Mouse (Mus musculus) heart, postnatal 10 days (tissue): Measurements from ENCODE around the gene Sema4d. TPM values are rescaled to one million over a fixed set of nuclear protein-coding genes. Genes with fewer than 3 reads are reported as not detected.

Experiments used
- DNase-seq, 2 experiments: peaks; one replicate each; pipeline ENCODE4 v3.0.0; 2021
- intact Hi-C: fragments of 180-260 bp; cut with DNase I; formaldehyde crosslinking; loops from one replicate; pipeline ENCODE4 v1.15.1; 2025
- total RNA-seq, 2 experiments: library from RNA; stranded (reverse); gene quantifications; 2 replicates each; pipeline ENCODE4 v1.2.3; 2021

Gene Sema4d
- total RNA-seq, 2 experiments from 2014 or later, result 69.1 to 79.5 TPM

DNA sequence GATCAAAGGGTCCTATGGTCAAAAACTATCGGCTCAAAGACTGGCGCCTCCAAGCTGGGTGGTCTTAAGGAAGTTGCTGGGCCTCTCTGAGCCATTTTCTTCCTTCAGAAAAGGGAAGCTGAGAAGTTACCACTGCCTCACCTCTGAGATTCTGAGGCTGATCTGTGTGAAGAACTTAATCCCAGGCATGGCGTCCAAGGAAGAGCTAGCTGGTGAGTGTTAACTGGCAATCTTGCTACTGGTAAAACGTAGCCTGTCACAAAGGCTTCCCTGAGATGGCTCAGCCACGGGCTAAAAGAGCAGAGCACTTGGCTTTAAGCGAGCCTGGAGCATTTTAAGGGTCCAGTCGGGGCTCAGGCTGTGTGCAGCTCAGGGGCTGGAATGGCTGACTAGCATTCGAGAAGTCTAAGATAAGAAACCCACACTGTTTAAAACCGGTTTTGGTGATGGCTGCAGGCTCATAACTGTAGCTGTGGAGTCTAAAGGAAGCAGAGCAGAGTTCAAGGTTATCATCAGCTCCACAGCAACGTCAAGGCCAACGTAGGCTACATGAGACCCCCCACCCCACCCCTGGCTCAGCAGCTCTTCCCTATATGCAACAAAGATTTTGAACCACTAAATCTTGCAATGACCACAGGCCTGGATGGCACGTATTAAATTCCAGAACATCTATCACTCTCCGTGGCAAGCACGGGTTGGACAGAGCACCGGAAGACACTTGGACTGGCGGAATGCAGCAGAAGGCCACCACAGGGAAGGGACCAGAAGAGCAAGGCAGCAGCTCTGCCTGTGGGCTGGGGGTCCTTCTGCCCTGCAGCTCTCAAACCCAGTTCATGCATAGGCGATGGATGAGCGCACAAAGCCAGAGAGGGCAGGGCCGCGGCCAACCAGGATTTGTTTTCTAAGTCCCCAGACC, 56.3 kb downstream of the Sema4d start:
- intact Hi-C loops, result no loop called here
- DNase-seq, result no peak

DNA sequence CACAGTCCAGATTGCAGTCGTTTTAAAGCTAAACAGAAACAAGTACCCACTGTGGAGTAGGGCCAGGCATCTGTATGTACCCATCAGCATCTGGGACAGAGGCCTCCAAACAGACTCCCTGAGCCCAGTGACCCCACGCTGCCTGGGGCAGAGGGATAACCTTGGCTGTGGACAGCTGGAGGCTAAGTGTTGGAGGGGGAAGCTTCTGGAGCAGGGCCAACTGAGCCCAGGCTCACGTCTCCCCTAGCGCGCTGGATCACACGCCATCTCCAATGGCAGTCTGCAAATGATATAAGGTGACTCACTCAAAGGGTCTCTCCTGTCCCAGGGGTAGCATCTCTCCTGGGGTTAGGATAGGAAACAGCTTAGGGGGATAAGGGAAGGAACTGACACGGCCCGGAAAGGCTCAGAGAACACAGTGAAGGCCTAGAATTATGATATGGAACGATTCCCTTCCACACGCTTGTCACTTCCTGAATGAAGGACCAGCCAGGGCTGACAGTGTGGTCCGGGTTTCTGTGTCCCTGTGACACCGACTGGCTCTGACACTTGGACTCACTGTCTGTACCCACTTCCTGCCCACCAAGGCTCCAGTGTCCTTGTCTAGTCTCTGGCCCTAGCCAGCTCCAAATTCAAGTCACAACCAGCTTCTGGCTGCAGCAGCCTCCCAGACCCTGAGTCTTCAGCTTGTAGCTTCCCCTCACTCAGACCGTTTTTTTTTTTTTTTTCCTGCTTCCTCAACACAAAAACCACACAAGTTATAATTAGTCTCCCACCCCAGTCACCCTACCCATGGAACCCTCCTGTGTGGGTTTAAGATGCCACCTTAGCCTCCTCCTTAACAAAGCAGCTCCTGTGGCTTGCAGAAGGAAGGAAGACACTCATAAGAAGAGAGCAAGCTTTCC, 57.3 kb downstream of the Sema4d start:
- no peak for DNase-seq

DNA sequence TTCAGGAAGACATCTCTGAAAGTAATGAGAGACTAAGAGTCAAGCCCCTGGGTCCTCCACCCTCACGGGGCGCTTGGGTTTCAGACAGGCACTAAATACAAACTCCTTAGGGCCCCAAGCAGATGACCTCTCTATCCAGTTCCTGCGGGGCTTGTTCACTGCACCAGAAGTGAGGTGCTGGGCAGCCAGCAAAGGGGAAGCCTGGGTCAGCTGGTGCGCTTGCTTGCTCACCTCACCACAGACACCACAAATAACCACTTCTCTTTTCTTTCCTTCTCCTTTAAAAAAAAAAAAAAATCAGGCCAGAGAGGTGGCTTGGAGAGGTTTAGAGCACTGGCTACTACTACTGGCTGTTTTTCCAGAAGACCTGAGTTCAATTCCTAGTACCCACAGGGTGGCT, 59.0 kb downstream of the Sema4d start:
- DNase-seq, result no peak
- intact Hi-C loops, result no loop called here

More for the DNA sequence above, 57.3 kb downstream of the Sema4d start:
- intact Hi-C loops, result no loop called here

DNA sequence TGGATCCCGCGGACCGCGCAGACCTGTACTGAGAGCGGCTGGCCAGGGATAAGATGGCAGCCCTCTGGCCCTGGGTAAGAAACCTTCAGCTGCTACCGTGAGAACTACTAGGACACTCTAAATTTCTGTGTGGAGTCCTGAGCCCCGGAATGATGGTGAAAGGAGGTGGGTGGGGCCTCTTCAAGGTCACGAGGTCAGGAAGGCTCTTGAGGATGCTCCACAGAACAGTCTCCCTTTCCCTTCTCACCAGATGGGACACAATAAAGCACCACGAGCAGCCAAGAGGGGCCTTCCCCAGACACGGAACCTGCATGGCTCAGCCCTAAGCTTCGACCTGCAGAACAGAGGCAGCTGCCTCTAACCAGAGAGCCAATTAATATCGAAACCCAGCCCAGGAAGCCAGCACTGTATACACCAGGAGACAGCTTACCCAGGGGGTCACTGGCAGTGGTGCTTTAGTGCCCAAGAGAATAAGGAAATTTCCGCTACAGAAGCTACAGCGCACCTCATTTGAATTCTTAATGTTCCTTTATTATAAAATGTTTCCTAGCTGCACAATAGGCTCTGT, 61.4 kb downstream of the Sema4d start:
- intact Hi-C loops, result no loop called here
- no peak for DNase-seq

DNA sequence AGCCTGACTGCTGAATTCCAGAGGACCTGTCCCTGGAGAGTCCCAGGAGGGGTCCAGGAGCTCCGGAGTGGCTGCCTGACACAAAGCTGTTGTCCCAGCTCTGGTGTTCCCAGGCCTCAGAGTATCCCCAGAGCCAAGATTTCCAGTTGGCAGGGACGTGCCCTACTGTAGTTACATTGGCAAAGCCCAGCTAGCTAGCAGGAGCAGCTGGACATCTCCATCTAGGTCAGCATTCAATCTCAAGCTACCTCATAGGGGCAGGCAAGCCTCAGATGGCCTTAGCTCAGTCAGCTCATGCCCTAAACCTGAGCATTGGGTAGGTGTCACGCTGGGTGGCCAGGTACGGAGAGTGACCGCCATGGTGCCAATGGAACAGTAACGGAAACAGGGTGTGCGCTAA, 62.1 kb downstream of the Sema4d start:
- intact Hi-C loops, result no loop called here

DNA sequence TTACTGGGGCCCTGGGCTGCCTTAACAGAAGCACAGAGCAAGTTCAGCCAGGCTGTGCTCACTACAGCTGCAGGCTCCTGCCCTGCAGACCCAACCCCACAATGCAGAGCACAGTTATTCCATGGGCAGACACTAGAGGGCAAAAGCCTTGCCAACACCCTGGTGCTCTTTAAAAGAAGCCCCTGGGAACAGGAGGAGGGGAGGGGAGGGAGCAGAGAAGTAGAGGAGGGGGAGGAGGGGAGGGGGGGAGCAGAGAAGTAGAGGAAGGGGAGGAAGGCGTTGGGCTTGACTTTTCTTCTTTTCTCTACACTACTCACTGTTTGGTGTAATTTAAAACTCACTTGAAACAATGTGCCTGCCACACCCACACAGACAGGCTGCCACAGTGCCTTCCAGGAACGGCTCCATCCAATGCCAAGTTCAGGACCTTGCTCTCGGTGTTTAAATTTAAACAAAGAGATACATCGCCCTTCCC, 63.6 kb downstream of the Sema4d start:
- intact Hi-C loops, result loop anchor here (5.0 kb wide), 1 partner anchor 62 kb away; the partner anchor contains the start of gene Sema4d
- DNase-seq, result no peak

More for the DNA sequence above, 62.1 kb downstream of the Sema4d start:
- peak in 1 of 2 experiments; percentile 51 for DNase-seq

DNA sequence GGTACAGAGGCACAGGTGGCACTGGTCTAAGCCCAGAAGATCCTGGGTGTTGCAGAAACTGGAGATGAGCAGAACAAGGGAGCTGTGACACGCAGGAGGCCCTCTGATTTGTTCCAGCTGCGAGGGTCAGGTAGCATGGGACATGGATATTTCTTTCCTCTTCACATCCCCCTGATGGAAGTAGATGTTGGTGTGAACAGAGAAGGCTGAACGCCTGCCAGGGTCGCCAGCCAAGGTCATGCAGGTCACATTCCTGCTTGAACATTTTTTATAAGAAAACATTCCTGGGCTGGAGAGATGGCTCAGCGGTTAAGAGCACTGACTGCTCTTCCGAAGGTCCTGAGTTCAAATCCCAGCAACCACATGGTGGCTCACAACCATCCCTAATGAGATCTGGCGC, 66.2 kb downstream of the Sema4d start:
- no peak for DNase-seq
- intact Hi-C loops, result loop anchor here (5.0 kb wide), 1 partner anchor 65 kb away; the partner anchor contains the start of gene Sema4d

DNA sequence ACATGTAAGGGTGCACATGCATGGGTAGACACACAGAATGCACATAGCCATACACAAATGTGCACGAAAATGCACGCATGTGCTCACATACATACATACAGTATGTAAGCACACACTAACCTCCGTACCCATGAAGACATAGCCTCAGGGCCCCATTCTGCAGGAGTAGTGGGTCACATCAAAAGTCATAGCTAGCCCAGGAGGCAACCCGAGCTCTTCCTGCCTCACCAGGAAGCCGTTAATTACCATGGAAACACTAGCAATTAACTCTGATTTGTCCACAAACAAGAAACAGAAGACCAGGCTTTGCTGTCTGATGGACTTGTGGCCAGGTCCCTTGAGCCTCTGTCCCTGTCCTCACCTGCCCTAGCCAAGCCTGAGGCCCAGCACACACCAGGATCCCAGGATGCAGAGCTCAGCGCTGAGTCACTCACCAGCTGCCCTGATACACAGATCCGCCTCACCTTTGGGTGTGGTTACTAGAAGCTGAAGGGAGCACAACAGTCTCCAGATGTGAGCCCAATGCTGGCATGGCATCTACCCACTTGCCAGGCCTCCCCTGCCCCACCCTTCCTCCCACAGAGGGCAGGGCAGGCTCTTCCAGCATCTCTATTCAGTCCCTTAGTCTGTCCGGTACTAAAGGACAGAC, 67.5 kb downstream of the Sema4d start:
- intact Hi-C loops, result loop anchor here (5.0 kb wide), 1 partner anchor 66 kb away; the partner anchor contains the start of gene Sema4d
- DNase-seq, result no peak

DNA sequence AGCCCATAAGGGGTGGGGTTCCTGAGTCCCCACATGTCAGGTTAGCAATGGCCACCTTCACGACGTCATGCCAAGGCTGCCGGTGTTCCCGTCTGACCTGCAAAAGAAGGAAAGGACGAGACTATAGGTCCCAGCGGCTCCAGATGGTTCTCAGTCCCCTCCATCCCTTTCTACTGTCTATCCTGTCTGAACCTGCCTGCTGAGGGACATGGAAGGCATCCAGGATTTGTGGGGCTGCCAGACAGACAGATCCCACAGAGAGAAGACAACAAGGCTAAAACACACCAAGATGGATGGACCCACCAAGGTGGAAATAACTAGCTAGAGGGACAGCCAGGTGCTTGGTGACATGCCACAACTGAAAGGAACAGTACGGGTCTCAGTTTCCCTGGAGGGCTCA, 68.1 kb downstream of the Sema4d start:
- DNase-seq, result no peak
- intact Hi-C loops, result loop anchor here (5.0 kb wide), 1 partner anchor 67 kb away; the partner anchor contains the start of gene Sema4d

DNA sequence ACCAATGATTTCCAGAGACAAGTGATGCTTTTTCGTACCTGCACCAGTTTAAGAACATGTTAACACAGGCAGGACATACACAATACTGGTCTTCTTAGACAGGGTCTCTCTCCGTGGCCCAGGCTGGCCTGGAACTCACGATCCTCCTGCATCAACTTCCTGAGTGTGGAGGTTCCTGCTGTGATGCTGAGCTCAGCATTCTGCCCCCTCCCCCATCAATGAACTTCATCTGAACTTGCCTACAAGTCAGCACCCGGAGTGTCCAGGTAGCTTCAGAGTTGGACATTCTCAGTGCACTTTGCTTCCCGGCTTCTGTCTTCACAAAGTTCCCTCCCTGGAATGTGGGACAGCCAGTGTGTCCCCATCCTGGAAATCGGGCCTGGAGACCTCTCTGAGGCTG, 69.0 kb downstream of the Sema4d start:
- intact Hi-C loops, result no loop called here
- DNase-seq, result no peak

DNA sequence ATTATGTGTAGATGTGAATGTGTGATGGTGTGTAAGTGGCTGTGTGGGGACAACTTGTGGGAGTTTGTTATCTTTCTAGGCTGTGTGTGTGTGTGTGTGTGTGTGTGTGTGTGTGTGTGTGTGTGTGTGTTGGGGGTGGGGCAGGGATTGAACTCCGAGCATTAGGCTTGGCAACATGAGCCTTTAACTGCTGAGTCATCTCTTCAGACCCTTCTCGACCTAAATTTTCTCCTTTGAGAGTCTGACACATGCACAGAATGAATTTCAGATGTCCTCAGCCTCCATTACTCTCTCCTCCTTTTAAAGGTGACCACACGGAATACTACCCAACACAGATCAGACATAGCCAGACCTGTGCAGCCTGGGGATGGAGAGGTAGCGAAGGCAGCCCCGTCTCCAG, 70.4 kb downstream of the Sema4d start:
- no peak for DNase-seq
- intact Hi-C loops, result no loop called here

DNA sequence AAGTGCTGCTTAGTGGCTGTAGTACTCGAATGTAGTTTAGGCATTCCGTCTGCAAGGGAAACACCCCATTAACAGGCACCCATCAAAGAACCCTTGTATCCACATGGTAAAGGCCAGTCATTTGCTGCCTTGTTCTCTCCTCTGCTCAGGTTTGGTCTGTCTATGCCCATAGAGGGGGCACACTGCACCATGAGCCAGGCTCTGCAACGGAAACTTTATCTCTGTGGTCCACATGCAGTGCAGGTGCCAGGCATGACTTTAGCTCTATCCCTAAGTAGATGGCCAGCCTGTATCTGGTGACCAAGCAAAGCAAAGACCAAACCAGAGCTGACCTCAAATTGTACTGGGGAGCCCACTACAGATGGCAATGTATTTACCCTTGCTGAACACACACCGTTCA, 73.0 kb downstream of the Sema4d start:
- no peak for DNase-seq
- intact Hi-C loops, result no loop called here

DNA sequence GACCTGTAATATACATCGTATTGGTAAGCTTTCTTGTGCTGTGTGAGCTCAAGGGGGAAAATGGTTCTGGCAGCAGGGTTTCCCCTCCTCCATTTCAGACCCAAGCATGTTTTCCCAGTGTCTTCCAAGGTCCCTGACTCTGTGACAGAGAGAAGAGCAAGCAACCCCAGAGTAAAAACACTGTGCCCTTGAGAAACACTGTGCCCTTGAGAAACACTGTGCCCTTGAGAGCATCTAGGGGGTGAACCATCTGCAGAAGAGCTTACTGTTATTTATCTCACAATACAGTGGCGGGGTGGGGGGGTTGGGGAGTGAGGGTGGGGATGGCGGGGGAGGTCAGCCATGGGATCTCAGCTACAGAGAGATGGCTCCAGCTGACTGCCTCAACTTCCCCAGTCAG, 74.3 kb downstream of the Sema4d start:
- intact Hi-C loops, result no loop called here
- DNase-seq, result no peak

DNA sequence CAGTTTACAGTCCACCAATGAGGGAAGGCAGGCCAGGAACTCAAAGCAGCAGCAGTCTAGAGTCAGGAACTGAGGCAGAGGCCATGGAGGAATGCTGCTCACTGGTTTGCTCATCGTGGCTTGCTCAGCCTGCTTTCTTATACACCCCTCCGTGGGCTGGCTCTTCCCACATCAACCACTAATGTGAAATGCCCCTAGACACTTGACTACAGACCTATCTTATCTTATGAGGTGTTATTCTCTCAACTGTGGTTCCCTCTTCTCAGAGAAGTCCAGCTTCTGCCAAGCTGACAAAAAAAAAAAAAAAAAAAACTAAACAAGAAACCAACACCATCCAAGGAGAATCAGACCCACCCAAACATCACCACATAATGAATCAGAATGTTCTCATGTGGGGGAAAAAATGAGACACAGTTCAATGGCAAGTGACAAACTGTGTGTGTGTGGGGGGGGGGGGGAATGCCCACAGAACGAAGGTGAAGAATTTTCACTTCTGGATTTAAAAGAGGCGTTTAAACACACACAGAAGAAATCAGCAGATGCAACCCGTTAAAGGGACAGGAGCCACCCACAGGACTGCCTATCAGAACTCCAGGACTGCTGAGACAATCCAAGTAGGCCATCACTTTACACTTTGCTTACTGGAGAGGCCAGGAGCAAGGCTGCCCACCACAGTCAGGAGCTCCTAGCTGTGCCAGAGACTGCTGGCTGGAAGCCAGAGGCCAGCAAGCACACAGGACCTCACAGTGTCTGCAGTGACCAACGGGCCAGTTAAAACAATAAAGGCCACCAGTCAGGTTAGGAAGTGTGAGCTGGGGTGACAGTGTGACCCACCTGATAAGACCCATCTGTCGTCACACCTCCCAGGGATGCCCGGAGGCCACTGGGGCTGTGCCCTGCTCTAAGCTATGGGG, 76.9 kb downstream of the Sema4d start:
- DNase-seq, result peak; percentile 62 to 64
- intact Hi-C loops, result no loop called here

DNA sequence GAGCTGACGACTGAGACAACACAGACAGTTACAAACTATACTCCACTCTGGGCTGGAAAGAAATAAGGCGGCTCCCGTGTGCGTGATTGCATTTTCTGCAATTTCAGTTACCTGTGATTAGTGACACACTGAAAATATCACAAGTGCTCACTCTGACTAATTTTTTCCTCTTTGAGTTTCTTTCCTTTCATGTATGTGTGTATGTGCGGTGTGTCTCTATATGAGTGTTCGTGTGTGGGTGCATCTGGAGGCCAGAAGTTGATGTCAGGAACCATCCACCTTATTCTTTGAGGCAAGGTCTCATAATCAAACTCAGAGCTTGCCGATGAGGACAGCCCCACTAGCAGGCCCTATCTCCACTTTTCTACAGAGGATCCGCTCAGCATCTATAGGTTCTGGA, 81.5 kb downstream of the Sema4d start:
- intact Hi-C loops, result no loop called here
- no peak for DNase-seq

DNA sequence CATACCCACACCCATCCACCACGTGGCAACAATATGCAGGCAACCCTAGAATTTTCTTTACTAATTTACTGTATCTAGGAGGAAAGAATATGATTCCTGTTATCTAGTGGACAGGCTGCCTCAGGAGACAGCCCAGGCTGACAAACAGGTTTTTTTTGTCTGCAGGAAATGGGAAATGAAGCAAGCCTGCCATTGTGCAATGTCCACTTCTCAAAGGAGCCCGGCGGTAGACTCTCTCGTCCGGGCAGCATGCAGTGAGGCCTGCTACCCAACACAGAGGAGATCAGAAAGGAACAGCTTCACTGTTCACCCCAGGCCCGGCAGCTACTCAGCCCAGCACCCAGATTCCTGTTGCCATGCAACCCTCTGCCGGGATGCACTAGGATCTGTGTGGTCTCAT, 82.8 kb downstream of the Sema4d start:
- intact Hi-C loops, result no loop called here
- no peak for DNase-seq

DNA sequence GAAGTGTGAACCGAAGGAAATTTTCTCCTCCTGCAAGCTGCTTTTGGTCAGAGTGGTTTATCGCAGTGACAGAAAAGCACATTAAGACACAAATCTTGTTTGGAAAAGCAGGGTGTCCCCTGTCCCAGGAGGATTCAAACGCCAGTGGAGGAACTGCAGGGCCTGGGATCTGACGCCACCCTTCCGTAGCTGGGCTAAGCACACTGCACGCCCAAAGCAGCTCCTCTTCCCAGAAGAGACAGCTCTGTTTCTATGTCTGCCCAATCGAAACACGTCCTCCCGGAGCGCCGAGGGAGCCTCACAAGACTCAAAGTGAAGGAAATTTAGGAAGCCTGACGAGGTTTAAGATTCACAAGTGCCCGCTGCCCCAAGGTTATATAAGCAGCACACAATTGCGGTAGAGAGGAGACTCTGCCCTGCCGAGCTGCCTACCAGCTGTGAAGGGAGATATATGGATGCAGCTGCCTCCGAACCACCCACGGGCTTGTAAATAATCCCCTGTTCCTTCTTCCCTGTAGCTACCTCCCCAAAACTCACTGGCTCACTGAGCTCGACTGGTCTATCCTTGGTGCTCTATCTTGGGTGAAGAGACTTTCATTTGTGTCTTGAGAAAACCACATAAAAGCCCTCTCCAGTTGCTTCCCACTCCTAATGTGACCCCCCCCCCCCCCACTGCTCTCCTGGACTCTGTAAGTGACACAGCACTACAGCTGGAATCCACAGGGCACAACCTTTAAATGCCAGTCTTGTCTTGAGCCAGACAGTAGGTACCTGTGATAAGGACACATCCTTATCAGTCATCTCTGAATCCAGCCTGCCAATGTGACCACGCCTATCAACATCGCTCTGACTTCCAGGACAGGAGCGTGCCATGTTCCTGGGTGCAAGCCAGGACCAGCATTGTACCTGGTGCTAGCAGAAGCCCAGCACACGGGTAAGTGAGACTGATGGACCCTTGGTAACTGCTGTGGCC, 87.4 kb downstream of the Sema4d start:
- peak in 1 of 2 experiments; percentile 25 for DNase-seq
- intact Hi-C loops, result no loop called here

DNA sequence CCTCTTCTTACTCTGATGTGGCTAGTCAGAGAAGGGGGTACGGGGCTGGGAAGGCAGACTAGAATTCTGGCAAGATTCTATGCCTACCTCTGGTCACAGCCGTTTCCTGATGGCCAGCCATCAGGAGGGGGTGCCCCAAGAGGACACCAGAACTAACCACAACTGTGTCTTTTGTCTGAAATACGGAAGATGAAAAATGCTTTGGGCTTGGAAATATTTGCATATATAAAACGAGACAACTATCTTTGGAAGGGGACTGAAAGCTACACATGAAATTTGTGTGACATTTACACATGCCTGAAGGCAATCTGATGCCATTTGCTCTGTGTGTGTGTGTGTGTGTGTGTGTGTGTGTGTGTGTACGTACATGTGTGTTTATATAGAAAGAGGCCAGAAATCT, 89.7 kb downstream of the Sema4d start:
- DNase-seq, result no peak
- intact Hi-C loops, result no loop called here
